Mouse (Mus musculus) c-Kit-positive CD71-positive TER-119-negative erythroid progenitor cells, embryonic 14.5 days (primary cell): ENCODE measurements at regions not wholly inside any gene's neighbourhood (a gene's known extent, or its start where the extent isn't known, plus 50 kb on each side); places are given as distances from the start of the nearest gene placed in this dataset.

Experiments
- DNase-seq: peaks from one replicate; pipeline ENCODE4 v3.0.0-alpha.2; 2013; ENCODE audit warnings: low read depth

GRCm38 (mm10) chr17:4668511-4668910, 325.6 kb upstream of the Arid1b start:
- DNase-seq, result no peak

- no peak for DNase-seq
These were observed 320.9 kb upstream of the Arid1b start for GRCm38 (mm10) chr17:4673271-4673670.

- DNase-seq, result no peak
These were observed 287.7 kb upstream of the Arid1b start for GRCm38 (mm10) chr17:4706421-4706820.

- no peak for DNase-seq
These were observed 273.1 kb upstream of the Arid1b start for GRCm38 (mm10) chr17:4721061-4721460.

- peak; percentile 9 for DNase-seq
These were observed 270.1 kb upstream of the Arid1b start for GRCm38 (mm10) chr17:4724031-4724430.

GRCm38 (mm10) chr17:4726331-4726741, 267.8 kb upstream of the Arid1b start:
- no peak for DNase-seq

- DNase-seq, result no peak
These were observed 259.7 kb upstream of the Arid1b start for GRCm38 (mm10) chr17:4734412-4734881.

- DNase-seq, result no peak
These were observed 258.9 kb upstream of the Arid1b start for GRCm38 (mm10) chr17:4735185-4735584.

- no peak for DNase-seq
These were observed 257.4 kb upstream of the Arid1b start for GRCm38 (mm10) chr17:4736689-4737088.

GRCm38 (mm10) chr17:4738717-4739485, 255.2 kb upstream of the Arid1b start:
- no peak for DNase-seq

- DNase-seq, result no peak
These were observed 253.3 kb upstream of the Arid1b start for GRCm38 (mm10) chr17:4740784-4741183.

GRCm38 (mm10) chr17:4742314-4742713, 251.8 kb upstream of the Arid1b start:
- DNase-seq, result no peak

- DNase-seq, result no peak
These were observed 231.2 kb upstream of the Arid1b start for GRCm38 (mm10) chr17:4762956-4763355.

GRCm38 (mm10) chr17:4765723-4766122, 228.4 kb upstream of the Arid1b start:
- no peak for DNase-seq

GRCm38 (mm10) chr17:4767947-4768522, 226.1 kb upstream of the Arid1b start:
- no peak for DNase-seq

- no peak for DNase-seq
These were observed 224.8 kb upstream of the Arid1b start for GRCm38 (mm10) chr17:4769284-4769683.

GRCm38 (mm10) chr17:4770052-4770451, 224.1 kb upstream of the Arid1b start:
- no peak for DNase-seq

- DNase-seq, result peak; percentile 34
These were observed 216.0 kb upstream of the Arid1b start for GRCm38 (mm10) chr17:4778161-4778560.

GRCm38 (mm10) chr17:4779017-4779416, 215.1 kb upstream of the Arid1b start:
- no peak for DNase-seq

GRCm38 (mm10) chr17:4781586-4781985, 212.5 kb upstream of the Arid1b start:
- DNase-seq, result no peak

- DNase-seq, result no peak
These were observed 209.8 kb upstream of the Arid1b start for GRCm38 (mm10) chr17:4784296-4784695.

GRCm38 (mm10) chr17:4785281-4785839, 208.8 kb upstream of the Arid1b start:
- DNase-seq, result no peak

GRCm38 (mm10) chr17:4786524-4786923, 207.6 kb upstream of the Arid1b start:
- DNase-seq, result no peak
